Mouse (Mus musculus): ENCODE measurements at regions not wholly inside any gene's neighbourhood (a gene's known extent, or its start where the extent isn't known, plus 50 kb on each side); places are given as distances from the start of the nearest gene placed in this dataset.

DNA sequence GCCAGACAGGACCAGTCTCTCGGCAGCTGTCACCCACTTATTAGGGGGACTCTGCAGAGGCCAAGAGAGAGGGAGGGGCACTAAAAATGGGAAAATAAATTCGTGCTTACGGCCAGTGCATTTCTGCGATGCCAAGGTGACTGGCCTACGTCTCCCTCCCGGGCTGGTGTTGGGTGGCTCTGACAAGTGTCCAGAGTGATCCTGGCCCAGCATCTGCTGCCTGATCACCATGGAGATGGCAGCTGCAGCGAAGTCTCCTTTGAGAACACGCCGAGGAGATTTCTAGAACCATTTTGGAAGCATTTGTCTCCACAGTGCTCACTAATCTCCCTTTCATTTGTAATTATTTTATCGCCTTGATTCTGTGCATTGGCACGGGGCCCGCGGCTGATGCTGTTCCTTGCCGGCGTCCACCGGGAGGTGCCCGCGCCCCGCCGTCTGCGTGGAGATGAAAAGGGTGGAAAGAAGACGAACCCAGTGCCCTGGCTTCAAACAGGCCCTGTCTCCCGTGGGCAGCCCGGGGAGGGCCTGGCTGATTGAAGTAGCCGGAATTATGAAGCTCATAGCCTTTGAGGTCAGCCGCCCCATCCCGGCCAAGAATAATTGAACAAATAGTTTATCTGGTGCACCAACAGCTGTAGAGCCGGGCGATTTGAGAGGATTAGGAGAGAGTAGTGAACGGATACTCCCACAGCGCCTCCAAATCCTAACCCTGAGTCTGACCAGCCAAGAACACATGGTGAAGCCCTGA lies 102.2 kb upstream of the Tmem45b start:
- Histone ChIP-seq H3K27ac (no peak overlapping the region), H3K4me3 (peak overlapping the region; percentile 4; the same call in 1 of the 2 replicates)
- no peak for DNase-seq (ENCODE audit: extremely low spot score in 1 of 2, low spot score in 2 of 2)
- intact Hi-C loops (cut with DNase I): loop anchor here (10.0 kb wide), 1 partner anchor 698 kb away; no protein-coding TSS in a partner anchor
- TF ChIP-seq CTCF (IDR thresholded peaks at IDR 0.05): no peak

DNA sequence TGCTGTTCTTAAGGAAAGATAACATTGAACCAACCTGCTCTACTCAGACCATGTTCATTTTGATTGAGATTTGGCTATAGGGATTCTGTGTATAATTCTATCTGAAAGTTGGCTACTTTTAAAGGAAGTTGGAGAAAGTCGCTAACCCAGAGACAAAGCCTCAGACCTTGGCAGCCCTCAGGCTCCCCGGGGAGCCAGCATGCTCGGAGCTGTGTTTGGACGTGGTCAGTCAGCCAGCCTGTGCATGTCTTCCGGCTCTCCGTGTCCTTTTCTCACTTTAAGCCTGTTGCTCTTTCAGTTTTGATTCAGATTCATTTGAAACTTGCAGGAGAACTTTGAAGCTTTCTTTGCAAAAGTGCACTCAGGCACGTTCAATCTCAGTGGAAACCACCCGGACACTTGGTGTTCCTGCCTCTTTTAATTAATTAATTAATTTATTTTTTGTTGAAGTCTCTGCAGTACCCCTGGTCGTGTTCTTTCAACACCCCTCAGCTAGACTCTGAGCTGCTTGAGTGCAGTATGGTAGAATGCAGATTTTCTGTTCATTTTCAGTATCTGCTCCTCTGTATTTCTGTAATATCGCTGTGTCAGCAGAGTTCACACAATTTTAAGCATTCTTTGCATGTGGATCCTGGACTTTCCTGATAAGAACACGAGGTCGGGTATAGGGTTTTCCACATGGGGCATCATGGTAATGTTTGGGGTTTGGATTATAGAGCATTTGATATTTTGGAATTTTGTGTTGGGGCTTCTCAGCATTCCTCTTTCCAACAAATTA lies 100.9 kb upstream of the Tmem45b start:
- no peak for TF ChIP-seq CTCF (IDR thresholded peaks at IDR 0.05)
- Histone ChIP-seq H3K27ac (no peak overlapping the region), H3K4me3 (no peak overlapping the region)
- intact Hi-C loops (cut with DNase I): loop anchor here (10.0 kb wide), 1 partner anchor 700 kb away; no protein-coding TSS in a partner anchor
- no peak for DNase-seq (ENCODE audit: extremely low spot score in 1 of 2, low spot score in 2 of 2)

DNA sequence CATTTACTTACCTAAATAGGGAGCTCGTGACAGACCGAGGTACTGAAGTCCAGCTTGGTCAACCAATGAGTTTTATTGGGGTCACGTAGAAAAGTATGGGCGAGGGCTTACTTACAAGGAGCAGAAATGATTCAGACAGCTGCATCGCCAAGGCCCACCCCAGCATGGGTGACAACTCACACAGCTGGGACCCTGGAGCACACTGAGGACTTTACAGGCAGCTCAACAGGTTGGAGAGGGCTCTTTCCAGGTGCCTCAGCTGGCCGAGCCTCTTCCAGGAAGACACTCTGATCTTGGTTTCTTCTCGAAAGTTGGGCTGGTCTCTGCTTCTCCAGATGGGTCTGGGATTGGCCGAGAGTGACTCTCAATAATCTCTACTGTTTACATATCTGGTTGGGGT lies 99.3 kb upstream of the Tmem45b start:
- intact Hi-C loops (cut with DNase I): loop anchor here (10.0 kb wide), 1 partner anchor 701 kb away; no protein-coding TSS in a partner anchor
- no peak overlapping the region for H3K27ac ChIP-seq
- no peak overlapping the region for H3K4me3 ChIP-seq
- TF ChIP-seq CTCF (IDR thresholded peaks at IDR 0.05): no peak
- no peak for DNase-seq (ENCODE audit: extremely low spot score in 1 of 2, low spot score in 2 of 2)

DNA sequence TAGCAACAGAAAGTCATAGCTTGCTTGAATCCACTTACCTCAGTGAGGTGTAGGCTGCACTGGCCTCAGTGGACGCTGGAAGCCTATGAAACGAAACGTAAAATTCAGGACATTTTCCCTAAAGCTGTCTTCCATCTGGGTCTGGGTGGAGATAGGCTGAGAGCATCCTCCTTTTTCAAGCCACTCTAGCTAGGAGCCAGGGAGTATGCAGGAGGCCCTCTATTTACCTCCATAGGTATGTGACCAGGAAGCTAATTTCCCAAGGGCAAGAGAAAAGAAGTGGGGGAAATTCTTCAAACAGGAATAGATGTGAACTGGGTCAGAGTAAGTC lies 95.9 kb upstream of the Tmem45b start:
- no peak for DNase-seq (ENCODE audit: extremely low spot score in 1 of 2, low spot score in 2 of 2)
- no peak for TF ChIP-seq CTCF (IDR thresholded peaks at IDR 0.05)
- peak overlapping the region; percentile 68 for H3K27ac ChIP-seq
- intact Hi-C loops (cut with DNase I): loop anchor here (10.0 kb wide), 1 partner anchor 705 kb away; no protein-coding TSS in a partner anchor
- H3K4me3 ChIP-seq: no peak overlapping the region; the same call in 1 of the 2 replicates

DNA sequence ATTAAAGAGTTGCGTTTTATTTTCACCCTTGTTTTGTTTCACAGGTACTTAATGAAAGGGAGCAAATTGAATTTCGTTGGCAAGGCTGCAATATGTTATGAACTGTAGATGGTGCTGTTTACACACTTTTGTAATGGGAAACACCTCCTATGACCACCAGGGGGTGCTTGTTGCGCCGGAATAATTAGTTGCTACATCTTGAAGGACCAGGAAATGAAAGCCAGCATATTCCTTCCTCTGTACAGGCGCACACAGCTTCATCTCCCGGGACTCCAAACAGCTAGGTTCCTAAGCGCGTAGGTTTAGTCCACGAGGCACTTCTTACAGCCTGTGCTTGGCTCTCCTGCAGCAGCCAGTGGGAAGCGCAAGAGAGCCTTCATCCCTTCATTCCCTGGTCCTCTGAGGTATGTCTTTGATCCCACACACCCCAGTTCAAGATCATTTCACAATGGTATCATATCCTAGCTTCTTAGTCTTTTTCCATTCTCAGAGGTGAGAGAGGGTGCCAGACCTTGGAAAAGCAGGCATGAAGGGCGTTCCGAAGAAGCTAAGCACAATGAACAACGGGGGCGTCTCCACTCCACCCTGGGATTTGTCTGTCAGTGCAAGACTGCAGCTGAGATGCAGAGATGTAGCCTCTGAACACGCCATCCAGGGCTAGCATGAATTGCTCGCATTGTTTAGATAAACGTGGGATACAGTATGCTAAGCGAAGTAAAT lies 95.4 kb upstream of the Tmem45b start:
- TF ChIP-seq CTCF (IDR thresholded peaks at IDR 0.05): peak; percentile 99
- H3K27ac ChIP-seq: peak overlapping the region; percentile 68
- peak; percentile 71 to 76 for DNase-seq (ENCODE audit: extremely low spot score in 1 of 2, low spot score in 2 of 2)
- intact Hi-C loops (cut with DNase I): loop anchor here (1.0 to 10.0 kb wide), 4 partner anchors 354 to 705 kb away; partner anchors contain the start of gene Barx2
- peak overlapping the region; percentile 32 for H3K4me3 ChIP-seq

DNA sequence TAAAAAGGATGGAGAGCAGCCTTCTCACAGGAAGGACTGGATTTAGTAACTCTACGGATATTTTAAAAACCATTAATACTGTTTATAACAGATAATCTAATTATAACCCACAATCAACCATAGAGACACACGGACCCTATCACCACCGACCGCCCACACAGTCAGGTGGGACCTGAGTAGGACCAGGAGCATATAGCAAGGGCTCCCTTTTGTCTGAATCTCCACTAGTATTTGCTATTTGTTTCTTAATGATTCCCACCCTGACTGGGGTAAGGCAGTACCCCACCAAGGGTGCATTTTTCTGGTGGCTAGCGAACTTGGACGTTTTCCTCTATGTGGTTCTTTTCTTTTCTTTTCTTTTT lies 79.4 kb upstream of the Tmem45b start:
- Histone ChIP-seq H3K27ac (no peak overlapping the region), H3K4me3 (no peak overlapping the region)
- no peak for DNase-seq (ENCODE audit: extremely low spot score in 1 of 2, low spot score in 2 of 2)
- TF ChIP-seq CTCF (IDR thresholded peaks at IDR 0.05): no peak
- intact Hi-C loops (cut with DNase I): loop anchor here (2.0 kb wide), 1 partner anchor 139 kb away; no protein-coding TSS in a partner anchor

DNA sequence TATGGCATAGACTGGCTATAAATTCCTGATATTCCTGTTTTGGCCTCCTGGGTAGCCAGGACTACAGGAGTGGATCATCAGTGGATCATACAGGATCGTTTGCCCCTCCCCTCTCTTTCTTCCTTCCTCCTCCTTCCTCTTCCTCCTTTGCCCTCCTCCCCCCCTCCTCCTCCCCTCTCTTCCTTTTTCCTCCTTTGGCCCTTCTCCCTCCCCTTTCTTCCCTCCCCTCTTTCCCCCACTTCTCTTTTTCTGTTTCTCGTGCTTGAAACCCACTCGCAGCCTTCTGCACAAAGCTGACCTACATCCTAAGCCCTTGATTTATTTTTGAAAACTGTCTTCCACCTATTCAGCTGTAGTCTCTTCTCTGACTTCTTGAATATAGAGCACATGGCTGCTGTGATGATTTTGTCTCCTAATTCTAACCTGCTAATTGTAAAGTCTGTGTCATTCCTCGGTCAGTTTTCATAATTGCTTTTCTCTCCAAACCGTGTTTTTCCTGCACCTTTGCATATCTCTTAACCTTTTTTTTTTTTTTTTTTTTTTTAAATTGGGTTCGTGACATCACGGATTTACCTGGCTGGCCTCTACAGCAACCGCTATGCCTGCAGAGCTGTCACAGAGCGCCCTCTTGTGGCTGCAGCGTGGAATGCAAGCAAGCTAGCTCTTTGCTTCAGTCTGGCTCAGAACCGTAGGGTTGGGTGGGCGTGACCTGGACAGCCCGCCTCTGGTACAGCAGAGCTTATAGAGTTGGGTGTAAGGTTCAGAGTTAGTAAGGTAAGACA lies 78.8 kb upstream of the Tmem45b start:
- H3K27ac ChIP-seq: no peak overlapping the region
- peak; percentile 80 to 88 for DNase-seq (ENCODE audit: extremely low spot score in 1 of 2, low spot score in 2 of 2)
- intact Hi-C loops (cut with DNase I): loop anchor here (2.0 kb wide), 1 partner anchor 138 kb away; no protein-coding TSS in a partner anchor
- no peak overlapping the region for H3K4me3 ChIP-seq
- TF ChIP-seq CTCF (IDR thresholded peaks at IDR 0.05): peak; percentile 97

DNA sequence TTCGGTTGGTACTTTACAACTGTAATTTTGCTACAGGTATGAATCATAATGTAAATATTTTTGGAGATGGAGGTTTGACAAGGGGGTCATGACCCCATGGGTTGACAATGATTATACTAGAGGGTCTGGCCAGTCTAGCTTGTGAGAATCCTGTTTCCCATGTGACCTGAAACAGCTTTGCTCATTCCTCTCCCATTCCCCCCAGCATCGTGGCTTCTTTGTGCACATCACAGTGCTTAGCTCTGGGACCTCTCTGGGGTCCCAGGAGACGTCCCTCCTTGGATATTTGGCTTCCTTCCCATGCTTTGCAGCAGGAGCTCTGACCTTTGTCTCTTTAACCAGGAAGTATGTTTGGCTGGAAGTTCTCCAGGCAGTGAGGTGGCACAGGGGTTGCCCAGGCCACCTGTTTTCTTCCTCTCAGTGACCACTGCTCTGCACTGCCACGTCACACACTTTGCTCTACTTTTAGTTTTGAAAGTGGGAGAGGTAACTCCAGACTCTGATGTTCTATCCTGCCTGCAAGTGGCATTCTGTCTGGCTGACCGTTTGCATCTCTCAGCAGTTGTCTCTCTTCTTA lies 77.4 kb upstream of the Tmem45b start:
- Histone ChIP-seq H3K27ac (no peak overlapping the region), H3K4me3 (no peak overlapping the region)
- intact Hi-C loops (cut with DNase I): loop anchor here (2.0 kb wide), 1 partner anchor 137 kb away; no protein-coding TSS in a partner anchor
- TF ChIP-seq CTCF (IDR thresholded peaks at IDR 0.05): no peak
- no peak for DNase-seq (ENCODE audit: extremely low spot score in 1 of 2, low spot score in 2 of 2)

DNA sequence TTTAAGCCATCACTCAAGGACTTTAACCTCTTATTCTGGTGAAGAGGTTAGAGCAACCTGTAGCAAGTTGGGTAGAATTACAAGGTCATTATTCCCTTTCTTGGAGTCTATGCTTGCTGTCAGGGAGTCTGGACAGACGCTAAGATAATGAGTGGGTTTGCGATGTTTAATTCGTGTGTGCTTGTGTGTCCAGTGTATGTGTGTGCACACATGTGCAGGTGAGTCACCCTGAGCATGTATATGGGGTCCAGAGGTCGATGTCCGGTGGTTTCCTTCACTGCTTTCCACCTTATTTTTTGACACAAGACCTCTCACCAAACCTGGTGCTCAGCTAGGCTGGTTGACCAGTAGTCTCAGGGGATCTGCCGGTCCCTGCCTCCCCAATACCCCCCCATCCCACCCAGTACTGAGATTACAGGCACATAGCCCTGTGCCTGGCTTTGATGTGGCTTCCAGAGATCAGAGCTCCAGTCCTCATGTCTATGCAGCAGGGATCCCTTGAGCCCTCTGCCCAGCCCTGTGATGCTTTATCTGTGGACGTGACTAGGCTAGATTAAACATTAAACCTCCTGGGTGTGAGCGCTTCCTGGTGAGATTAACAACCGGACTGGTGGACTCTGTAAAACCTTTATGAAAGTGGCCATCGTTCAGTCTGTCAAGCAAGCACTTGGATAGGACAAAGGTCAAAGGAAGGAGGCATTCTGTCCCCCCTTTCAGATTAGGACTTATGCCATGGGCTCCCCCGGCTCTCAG lies 74.4 kb upstream of the Tmem45b start:
- no peak for TF ChIP-seq CTCF (IDR thresholded peaks at IDR 0.05)
- DNase-seq (ENCODE audit: extremely low spot score in 1 of 2, low spot score in 2 of 2): no peak
- intact Hi-C loops (cut with DNase I): no loop called here
- Histone ChIP-seq H3K27ac (no peak overlapping the region), H3K4me3 (no peak overlapping the region)

DNA sequence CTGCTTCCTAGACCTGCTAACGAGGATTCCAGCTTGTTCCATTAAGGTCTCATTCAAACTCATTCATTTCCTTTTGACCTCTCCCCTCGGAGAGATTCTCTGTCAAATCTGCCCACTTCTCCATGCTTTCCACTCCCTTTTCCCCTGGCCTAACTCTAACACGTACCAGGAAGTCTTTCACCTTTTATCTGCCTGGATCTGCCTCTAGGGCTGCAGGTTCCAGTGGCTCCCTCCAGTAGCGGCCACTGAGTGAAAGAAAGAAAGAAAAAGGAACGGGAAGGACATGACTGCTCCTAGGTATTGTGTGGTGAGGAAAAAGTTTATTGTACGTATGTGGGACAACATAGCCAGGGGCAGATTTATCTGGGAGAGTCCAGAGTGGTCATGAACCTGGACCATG lies 64.8 kb upstream of the Tmem45b start:
- DNase-seq (ENCODE audit: extremely low spot score in 1 of 2, low spot score in 2 of 2): no peak
- H3K4me3 ChIP-seq: no peak overlapping the region
- no peak overlapping the region for H3K27ac ChIP-seq
- intact Hi-C loops (cut with DNase I): no loop called here
- TF ChIP-seq CTCF (IDR thresholded peaks at IDR 0.05): no peak

Data from left cerebral cortex, adult 2 months (tissue).